Mouse (Mus musculus) spleen, adult 10 weeks (tissue): Measurements from ENCODE around the gene Msi2. TPM values are rescaled to one million over a fixed set of nuclear protein-coding genes. Genes with fewer than 3 reads are reported as not detected.

Experiments
- polyA plus RNA-seq: library from polyadenylated mRNA; stranded (reverse); fragments of 350-450 nt; fragmentation: Illumina TruSeq; extraction: RNeasy Lipid Tissue Mini Kit (QIAGEN cat#74804); gene quantifications from one replicate; pipeline ENCODE4 v1.2.3, GENCODE M21; 2015; ENCODE audit warnings: low replicate concordance; ENCODE audit not compliant: insufficient read depth

Gene Msi2
- 46.0 TPM for polyA plus RNA-seq

GRCm38 (mm10) chr11:88718050-88718765 is at the start of gene Msi2:
Msi2 (minus strand) TSS chr11:88718513.

GRCm38 (mm10) chr11:88293631-88294393 is 424.5 kb downstream of the Msi2 start, which contains the start of gene Ccdc182:
Ccdc182 (plus strand) TSS chr11:88294058.

Other genes starting within 250 kb of the Msi2 start
- gene Akap1, start 146.1 kb upstream of the Msi2 start, polyA plus RNA-seq = 5.7 TPM
- gene Scpep1, start 237.0 kb upstream of the Msi2 start, polyA plus RNA-seq = 65.9 TPM
- not detected for gene Elobl, start 248.4 kb upstream of the Msi2 start, polyA plus RNA-seq